Mouse (Mus musculus): ENCODE measurements at regions not wholly inside any gene's neighbourhood (a gene's known extent, or its start where the extent isn't known, plus 50 kb on each side); places are given as distances from the start of the nearest gene placed in this dataset.
A peak's percentile ranks its signal among the peaks of the same experiment; 100 is the strongest.

DNA sequence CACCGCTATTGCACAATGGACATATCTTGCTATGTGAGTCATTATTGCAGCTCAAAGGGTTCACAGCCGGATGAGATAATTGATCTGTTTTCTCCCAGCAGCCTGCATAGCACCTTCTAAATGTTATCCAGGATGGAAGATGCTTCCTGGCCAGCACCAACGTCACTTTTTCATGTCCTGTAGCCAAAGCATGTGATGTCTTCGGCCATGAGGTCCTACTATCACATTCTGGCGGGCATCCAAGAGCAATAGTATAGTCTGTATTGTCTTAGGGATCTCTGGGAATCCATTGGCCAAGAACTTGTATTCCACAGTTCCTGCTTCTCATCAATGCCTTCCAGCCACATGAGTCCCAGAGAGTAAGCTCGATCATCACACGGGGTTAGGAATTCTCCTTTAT lies 70.6 kb downstream of the Npy start:
- ATAC-seq (ENCODE audit: low FRiP score) = no peak
- H3K4me1 ChIP-seq = no peaks in the 10 kb centered on the region
- no peak overlapping the region for H3K4me2 ChIP-seq (replicated peaks)
- 88% methylated on average over 7 of the region's 7 CpGs for WGBS
- no peak overlapping the region for H3K9ac ChIP-seq
- H3K27me3 ChIP-seq = no peaks in the 10 kb centered on the region
- no peaks in the 10 kb centered on the region for H3K36me3 ChIP-seq
- peaks cover 4% of the 10 kb centered on the region; the same call in 1 of the 2 replicates for H3K9me3 ChIP-seq (replicated peaks)
- H3K27ac ChIP-seq = no peak overlapping the region
- no peak overlapping the region for H3K4me3 ChIP-seq

- Histone ChIP-seq H3K36me3 (no peaks in the 10 kb centered on the region), H3K9me3 (replicated peaks) (peaks cover 4% of the 10 kb centered on the region; the same call in 1 of the 2 replicates), H3K27ac (no peak overlapping the region), H3K4me2 (replicated peaks) (no peak overlapping the region), H3K4me1 (no peaks in the 10 kb centered on the region), H3K4me3 (no peak overlapping the region), H3K27me3 (no peaks in the 10 kb centered on the region), H3K9ac (no peak overlapping the region)
- 95% methylated on average over 3 of the region's 3 CpGs for WGBS
- ATAC-seq (ENCODE audit: low FRiP score) = no peak
These were observed 76.6 kb downstream of the Npy start for GRCm38 (mm10) chr6:49899146-49899545.

- WGBS = 84% methylated on average over 6 of the region's 6 CpGs
- Histone ChIP-seq H3K9ac (no peak overlapping the region), H3K4me3 (no peak overlapping the region), H3K4me2 (replicated peaks) (no peak overlapping the region), H3K4me1 (no peaks in the 10 kb centered on the region), H3K27ac (no peak overlapping the region), H3K9me3 (replicated peaks) (no peaks in the 10 kb centered on the region), H3K36me3 (no peaks in the 10 kb centered on the region), H3K27me3 (no peaks in the 10 kb centered on the region)
- no peak for ATAC-seq (ENCODE audit: low FRiP score)
These were observed 79.0 kb downstream of the Npy start for GRCm38 (mm10) chr6:49901512-49901911.

- no peak overlapping the region for H3K9ac ChIP-seq
- ATAC-seq (ENCODE audit: low FRiP score) = 0 out of 2 replicates have a peak, but pooled peaks have one; percentile 50
- no peaks in the 10 kb centered on the region for H3K27me3 ChIP-seq
These were observed 81.5 kb downstream of the Npy start for GRCm38 (mm10) chr6:49904001-49904400.

DNA sequence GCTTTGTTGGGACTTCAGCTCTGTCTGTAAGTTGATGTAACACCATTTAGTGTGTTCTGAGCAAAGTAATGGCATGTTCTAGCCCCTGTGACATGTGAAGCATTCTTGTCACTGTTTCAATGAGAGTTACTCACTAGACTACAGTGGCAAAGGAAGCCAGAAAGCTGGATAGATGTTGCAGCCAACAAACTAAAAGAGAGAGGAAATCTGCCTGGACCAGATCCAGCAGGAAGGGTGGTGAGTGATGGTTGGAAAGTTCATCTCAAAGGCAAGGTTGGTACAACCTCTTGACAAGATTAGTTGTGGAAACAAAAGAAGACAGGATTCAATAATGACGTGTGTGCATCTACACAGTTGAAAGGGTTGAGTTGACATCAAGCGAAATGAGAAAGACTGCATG lies 83.9 kb downstream of the Npy start:
- 91% methylated on average over 2 of the region's 2 CpGs for whole genome bisulfite sequencing
- Histone ChIP-seq H3K4me1 (no peaks in the 10 kb centered on the region), H3K9me3 (replicated peaks) (no peaks in the 10 kb centered on the region), H3K27ac (no peak overlapping the region), H3K4me2 (replicated peaks) (no peak overlapping the region), H3K4me3 (no peak overlapping the region), H3K9ac (no peak overlapping the region), H3K36me3 (no peaks in the 10 kb centered on the region), H3K27me3 (no peaks in the 10 kb centered on the region)
- ATAC-seq (ENCODE audit: low FRiP score) = no peak

More at GRCm38 (mm10) chr6:49904001-49904400, 81.5 kb downstream of the Npy start:
- Histone ChIP-seq H3K4me2 (replicated peaks) (no peak overlapping the region), H3K4me1 (no peaks in the 10 kb centered on the region), H3K9me3 (replicated peaks) (no peaks in the 10 kb centered on the region), H3K27ac (no peak overlapping the region), H3K36me3 (no peaks in the 10 kb centered on the region), H3K4me3 (no peak overlapping the region)
- 48% methylated on average over 6 of the region's 6 CpGs for WGBS

GRCm38 (mm10) chr6:49919089-49919812 lies 96.7 kb downstream of the Npy start:
- H3K4me1 ChIP-seq = peaks cover 3% of the 10 kb centered on the region; the same call in 1 of the 2 replicates
- H3K27me3 ChIP-seq = 0 out of 2 replicates have a peak, but pooled peaks cover 2% of the 10 kb centered on the region
- H3K36me3 ChIP-seq = no peaks in the 10 kb centered on the region
- no peak overlapping the region for H3K4me2 ChIP-seq (replicated peaks)
- ATAC-seq (ENCODE audit: low FRiP score) = no peak
- H3K27ac ChIP-seq = no peak overlapping the region
- H3K9ac ChIP-seq = no peak overlapping the region
- no peak overlapping the region for H3K4me3 ChIP-seq
- WGBS = 39% methylated on average over 7 of the region's 7 CpGs
- no peaks in the 10 kb centered on the region for H3K9me3 ChIP-seq (replicated peaks)

DNA sequence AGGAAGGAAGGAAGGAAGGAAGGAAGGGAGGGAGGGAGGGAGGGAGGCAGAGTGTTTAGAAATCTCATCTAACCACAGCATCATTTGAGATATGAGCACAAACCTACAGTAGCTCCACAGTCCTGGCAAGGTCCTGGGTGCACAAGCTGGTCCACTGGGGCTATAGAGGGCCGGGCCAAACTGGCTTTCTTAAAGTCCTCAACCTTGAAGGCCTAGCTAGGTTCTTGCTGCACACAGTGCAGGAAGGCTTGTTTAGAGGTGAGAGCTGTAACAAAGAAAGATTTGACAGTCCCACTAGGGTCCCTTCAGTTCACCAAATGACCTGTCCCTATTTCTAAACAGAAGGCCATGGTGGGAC lies 97.3 kb downstream of the Npy start:
- Histone ChIP-seq H3K4me1 (peaks cover 3% of the 10 kb centered on the region; the same call in 1 of the 2 replicates), H3K4me2 (replicated peaks) (no peak overlapping the region), H3K9ac (no peak overlapping the region), H3K36me3 (no peaks in the 10 kb centered on the region), H3K9me3 (replicated peaks) (no peaks in the 10 kb centered on the region), H3K27me3 (no peaks in the 10 kb centered on the region), H3K4me3 (no peak overlapping the region), H3K27ac (no peak overlapping the region)
- ATAC-seq (ENCODE audit: low FRiP score) = no peak
- WGBS = 76% methylated on average over 1 of the region's 1 CpGs

DNA sequence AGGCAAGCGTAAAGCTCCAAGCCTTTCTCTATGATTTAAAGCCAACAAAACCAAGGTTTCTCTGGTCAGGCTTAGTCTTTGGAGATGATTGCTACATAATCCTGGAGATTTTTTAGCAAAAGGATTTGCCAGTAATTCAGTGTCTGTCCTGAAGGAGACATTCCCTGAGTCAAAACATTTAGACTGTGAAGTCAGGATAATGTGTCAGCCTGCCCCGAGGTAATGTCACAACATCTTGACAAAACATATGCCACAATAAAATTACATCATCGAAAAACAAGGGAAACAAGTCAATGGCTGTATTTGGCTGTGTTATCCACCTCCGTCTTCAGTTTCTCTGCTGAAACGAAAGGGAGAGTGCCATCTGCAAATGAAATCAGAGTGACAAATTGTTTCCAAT lies 101.8 kb downstream of the Npy start:
- no peaks in the 10 kb centered on the region for H3K36me3 ChIP-seq
- H3K27ac ChIP-seq = no peak overlapping the region
- no peak overlapping the region for H3K4me2 ChIP-seq (replicated peaks)
- 85% methylated on average over 5 of the region's 5 CpGs for WGBS
- no peak overlapping the region for H3K4me3 ChIP-seq
- H3K4me1 ChIP-seq = peaks cover 5% of the 10 kb centered on the region; the same call in 1 of the 2 replicates
- no peaks in the 10 kb centered on the region for H3K9me3 ChIP-seq (replicated peaks)
- no peak overlapping the region for H3K9ac ChIP-seq
- H3K27me3 ChIP-seq = no peaks in the 10 kb centered on the region
- no peak for ATAC-seq (ENCODE audit: low FRiP score)

DNA sequence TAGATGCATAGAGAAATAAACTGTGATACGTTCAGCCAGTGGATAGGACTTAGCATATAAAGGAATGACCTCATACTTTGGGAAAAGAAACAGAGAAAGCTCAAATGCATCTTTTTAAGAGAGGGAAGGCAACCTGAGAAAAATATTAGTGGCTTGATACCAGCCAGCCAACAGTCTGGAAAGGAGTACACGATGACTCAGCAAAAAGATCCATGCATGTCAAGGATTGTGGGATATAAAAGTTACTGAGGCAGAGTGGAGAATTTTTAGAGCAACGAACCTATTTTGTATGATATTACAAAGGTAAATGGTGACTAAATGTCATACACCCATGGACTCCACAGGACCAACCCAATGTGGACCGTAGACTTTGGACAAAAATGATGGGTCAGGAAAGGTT lies 105.6 kb downstream of the Npy start:
- Histone ChIP-seq H3K9ac (no peak overlapping the region), H3K27me3 (no peaks in the 10 kb centered on the region), H3K4me2 (replicated peaks) (no peak overlapping the region), H3K4me3 (no peak overlapping the region), H3K27ac (no peak overlapping the region), H3K36me3 (no peaks in the 10 kb centered on the region), H3K4me1 (0 out of 2 replicates have a peak, but pooled peaks cover 4% of the 10 kb centered on the region), H3K9me3 (replicated peaks) (no peaks in the 10 kb centered on the region)
- WGBS = 86% methylated on average over 4 of the region's 4 CpGs
- no peak for ATAC-seq (ENCODE audit: low FRiP score)

DNA sequence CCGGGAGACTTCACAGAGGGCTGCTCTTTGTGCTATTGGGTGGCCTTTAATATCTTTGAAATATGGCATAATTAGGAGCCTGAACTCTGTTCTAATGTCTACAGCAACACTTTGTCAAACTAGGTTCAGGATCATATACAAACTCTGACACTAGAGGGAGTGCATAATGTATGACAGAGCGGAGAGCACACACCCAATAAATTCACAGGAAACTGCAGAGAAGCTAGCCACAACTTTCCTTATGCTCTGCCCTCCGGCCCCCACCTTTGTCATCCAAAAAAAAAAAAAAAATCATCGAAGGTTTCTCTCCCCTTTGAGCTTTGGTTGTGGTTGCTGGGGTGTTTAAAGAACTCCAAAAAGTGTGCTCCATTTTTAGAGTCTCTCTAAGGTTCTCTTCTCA lies 107.6 kb downstream of the Npy start:
- no peaks in the 10 kb centered on the region for H3K9me3 ChIP-seq (replicated peaks)
- H3K36me3 ChIP-seq = no peaks in the 10 kb centered on the region
- H3K4me3 ChIP-seq = no peak overlapping the region
- WGBS = 40% methylated on average over 4 of the region's 4 CpGs
- no peaks in the 10 kb centered on the region for H3K27me3 ChIP-seq
- no peak overlapping the region for H3K4me2 ChIP-seq (replicated peaks)
- no peak overlapping the region for H3K9ac ChIP-seq
- ATAC-seq (ENCODE audit: low FRiP score) = no peak
- H3K4me1 ChIP-seq = 0 out of 2 replicates have a peak, but pooled peaks cover 4% of the 10 kb centered on the region
- H3K27ac ChIP-seq = no peak overlapping the region

DNA sequence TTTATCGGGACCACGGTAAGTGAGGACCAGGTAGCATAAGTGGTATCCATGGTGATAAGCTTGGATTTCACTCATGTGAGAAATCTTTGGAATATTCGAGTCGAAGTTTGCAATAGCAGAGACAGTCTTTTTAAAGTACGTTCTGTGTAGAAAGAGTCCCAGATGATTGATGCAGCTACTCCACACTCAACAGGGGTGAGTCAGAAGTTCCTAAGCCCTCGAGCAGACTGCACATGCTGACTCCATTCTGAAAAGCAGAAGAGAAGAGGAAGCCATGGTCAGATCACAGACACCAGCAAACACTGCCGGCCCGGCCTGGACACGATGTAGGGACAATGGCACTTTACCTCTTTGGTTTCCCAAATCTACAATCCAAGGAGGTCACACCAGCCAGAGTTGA lies 120.6 kb downstream of the Npy start:
- 84% methylated on average over 9 of the region's 9 CpGs for WGBS
- H3K27ac ChIP-seq = no peak overlapping the region
- no peaks in the 10 kb centered on the region for H3K4me1 ChIP-seq
- no peak for ATAC-seq (ENCODE audit: low FRiP score)
- H3K9ac ChIP-seq = no peak overlapping the region
- H3K9me3 ChIP-seq (replicated peaks) = no peaks in the 10 kb centered on the region
- H3K36me3 ChIP-seq = no peaks in the 10 kb centered on the region
- no peaks in the 10 kb centered on the region for H3K27me3 ChIP-seq
- no peak overlapping the region for H3K4me3 ChIP-seq
- no peak overlapping the region for H3K4me2 ChIP-seq (replicated peaks)

- ATAC-seq (ENCODE audit: low FRiP score) = no peak
- 95% methylated on average over 8 of the region's 8 CpGs for WGBS
These were observed 136.4 kb downstream of the Npy start for GRCm38 (mm10) chr6:49958891-49959290.

GRCm38 (mm10) chr6:49961166-49961565 lies 138.7 kb downstream of the Npy start:
- no peaks in the 10 kb centered on the region for H3K9me3 ChIP-seq (replicated peaks)
- no peaks in the 10 kb centered on the region for H3K36me3 ChIP-seq
- no peak overlapping the region for H3K4me3 ChIP-seq
- H3K27ac ChIP-seq = no peak overlapping the region
- no peak overlapping the region for H3K9ac ChIP-seq
- no peak for ATAC-seq (ENCODE audit: low FRiP score)
- H3K4me2 ChIP-seq (replicated peaks) = no peak overlapping the region
- no peaks in the 10 kb centered on the region for H3K4me1 ChIP-seq
- H3K27me3 ChIP-seq = no peaks in the 10 kb centered on the region
- WGBS = 85% methylated on average over 4 of the region's 4 CpGs

More at GRCm38 (mm10) chr6:49958891-49959290, 136.4 kb downstream of the Npy start:
- Histone ChIP-seq H3K4me1 (no peaks in the 10 kb centered on the region), H3K4me3 (no peak overlapping the region), H3K36me3 (no peaks in the 10 kb centered on the region), H3K9me3 (replicated peaks) (no peaks in the 10 kb centered on the region), H3K27ac (no peak overlapping the region), H3K4me2 (replicated peaks) (no peak overlapping the region), H3K9ac (no peak overlapping the region), H3K27me3 (no peaks in the 10 kb centered on the region)

Data from hindbrain, embryonic 12.5 days (tissue).